Mouse (Mus musculus) thymus, postnatal 4 days (tissue): Measurements from ENCODE around the gene Tuba1b.
"Not testable (repeated sequence)": the region's sequence is repeated elsewhere in the genome, so short reads cannot be mapped to it uniquely, and the experiment has no call there.

Source experiments
- DNase-seq: peaks from one replicate; pipeline ENCODE4 v3.0.0; 2021

Gene Tuba1b

DNA sequence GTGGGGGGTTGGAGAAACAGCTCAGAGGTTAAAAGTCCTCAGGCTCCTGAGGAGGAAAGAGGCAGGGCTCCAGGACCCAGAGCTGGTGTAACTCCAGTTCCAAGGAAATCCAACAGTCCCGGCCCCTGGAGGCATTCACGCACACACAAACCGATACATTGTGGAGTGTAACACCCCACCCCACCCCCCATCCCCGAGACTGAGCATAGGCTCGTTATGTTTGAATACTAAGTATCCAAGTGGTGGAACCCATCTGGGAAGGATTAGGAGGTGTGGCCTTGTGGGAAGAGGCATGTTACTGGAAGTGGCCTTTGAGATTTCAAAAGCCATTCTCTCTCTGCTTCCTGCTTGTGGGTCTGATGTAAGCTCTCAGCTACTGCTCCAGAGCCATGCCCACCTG, 12.9 kb downstream of the Tuba1b start:
- no peak for DNase-seq

DNA sequence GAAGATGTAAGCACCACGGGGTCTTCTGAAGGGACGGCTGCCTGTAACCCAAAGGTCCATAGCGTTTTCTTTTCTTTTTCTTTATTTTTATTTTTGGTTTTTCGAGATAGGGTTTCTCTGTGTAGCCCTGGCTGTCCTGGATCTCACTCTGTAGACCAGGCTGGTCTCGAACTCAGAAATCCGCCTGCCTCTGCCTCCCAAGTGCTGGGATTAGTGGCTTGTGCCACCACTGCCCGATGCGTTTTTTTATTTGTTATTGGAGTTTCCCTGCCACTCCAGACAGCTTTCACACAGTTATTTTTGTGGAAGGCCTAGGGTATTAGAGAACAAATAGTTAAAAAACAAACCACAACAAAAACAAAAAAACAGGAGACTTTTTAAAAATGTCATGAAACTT, 15.9 kb downstream of the Tuba1b start:
- DNase-seq, result not testable (repeated sequence)

DNA sequence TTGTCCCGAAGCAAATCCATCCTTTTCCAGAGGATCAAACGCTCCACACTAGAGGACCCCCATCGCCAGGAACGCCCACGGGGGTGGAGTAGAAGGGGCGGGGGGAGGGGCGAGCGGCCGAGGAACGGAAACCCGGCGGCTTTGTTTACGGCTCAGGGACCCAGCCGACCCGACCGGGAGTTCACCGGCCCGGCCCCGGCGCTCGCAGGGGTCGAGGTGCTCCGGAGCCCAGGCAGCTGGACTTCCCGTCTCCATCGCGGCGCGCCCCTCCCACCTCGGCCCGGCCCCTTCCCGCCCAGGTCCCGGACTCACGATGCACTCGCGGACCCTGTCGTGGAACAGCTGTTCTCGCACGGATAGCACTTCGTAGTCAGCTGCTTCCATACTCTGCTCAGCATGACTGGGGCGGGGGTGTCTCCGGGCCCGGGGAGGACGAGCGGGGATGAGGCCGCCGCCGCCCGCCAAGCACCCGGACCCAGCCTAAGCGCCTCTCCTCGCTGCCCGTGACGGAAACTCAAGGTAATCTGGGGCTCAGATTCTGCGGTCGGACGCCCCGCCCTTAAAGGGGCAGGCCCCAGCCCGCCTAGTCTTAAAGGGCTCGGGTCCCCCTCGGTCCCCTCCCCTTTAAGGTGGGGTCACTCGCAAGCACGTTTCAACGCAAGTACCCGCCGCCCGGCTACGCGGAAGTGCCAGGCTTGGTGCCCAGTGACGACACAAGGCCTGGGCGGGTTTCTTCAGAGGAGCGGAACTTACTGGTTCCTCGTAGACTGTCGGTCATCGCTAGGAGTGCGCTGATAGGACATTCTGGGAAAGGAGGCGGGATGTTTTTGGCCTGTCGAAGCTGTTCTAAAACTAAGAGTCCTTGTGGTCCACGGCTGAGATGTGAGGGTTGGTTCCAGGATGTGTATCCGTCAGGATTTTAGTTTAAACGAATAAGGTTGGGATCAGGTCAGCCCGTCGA, 16.5 kb downstream of the Tuba1b start, which contains the start of gene Lmbr1l:
Gene Lmbr1l, minus strand, starts transcription at position 694 of the 961 bp plus-strand sequence.
- peak; percentile 96 for DNase-seq

DNA sequence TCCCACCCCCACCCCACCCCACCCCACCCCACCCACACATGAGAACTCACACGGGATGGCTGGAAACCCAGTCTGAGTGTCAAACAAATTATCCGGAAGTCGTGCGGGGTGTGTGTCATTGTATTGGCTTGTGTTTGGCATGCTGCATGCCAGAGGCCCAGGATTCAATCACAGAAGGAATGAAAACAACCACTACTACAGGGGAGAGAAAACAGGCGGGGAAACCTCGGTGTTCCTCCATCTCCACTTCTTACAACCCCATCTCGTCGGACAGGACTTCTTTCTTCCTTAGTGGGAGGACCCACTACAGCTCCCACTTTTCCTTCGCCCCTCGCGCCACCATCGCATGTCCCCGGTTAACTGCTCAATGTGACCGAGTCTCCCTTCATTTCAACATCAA, 17.3 kb downstream of the Tuba1b start:
- DNase-seq, result no peak

- no peak for DNase-seq
Measured at GRCm38 (mm10) chr15:98916016-98916415, 18.3 kb downstream of the Tuba1b start.

GRCm38 (mm10) chr15:98914903-98915302, 19.5 kb downstream of the Tuba1b start:
- DNase-seq, result no peak

- peak; percentile 76 for DNase-seq
Measured at GRCm38 (mm10) chr15:98904692-98905091, 29.7 kb downstream of the Tuba1b start.

- no peak for DNase-seq
Measured at GRCm38 (mm10) chr15:98902600-98902999, 31.8 kb downstream of the Tuba1b start.

DNA sequence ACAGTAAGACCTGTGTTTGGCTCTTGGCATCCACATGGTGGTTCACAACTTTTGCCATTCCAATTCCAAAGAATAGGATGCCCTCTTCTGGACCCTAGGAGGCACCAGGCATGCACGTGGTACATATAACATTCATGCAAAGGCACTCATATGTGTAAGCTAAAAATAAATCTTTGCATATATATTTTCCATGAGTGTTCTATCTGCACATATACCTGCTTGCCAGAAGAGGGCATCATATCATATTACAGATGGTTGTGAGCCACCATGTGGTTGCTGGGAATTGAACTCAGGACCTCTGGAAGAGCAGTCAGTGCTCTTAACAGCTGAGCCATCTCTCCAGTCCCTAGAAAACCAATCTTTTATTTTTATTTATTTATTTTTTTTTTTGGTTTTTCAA, 32.8 kb downstream of the Tuba1b start:
- DNase-seq, result no peak

DNA sequence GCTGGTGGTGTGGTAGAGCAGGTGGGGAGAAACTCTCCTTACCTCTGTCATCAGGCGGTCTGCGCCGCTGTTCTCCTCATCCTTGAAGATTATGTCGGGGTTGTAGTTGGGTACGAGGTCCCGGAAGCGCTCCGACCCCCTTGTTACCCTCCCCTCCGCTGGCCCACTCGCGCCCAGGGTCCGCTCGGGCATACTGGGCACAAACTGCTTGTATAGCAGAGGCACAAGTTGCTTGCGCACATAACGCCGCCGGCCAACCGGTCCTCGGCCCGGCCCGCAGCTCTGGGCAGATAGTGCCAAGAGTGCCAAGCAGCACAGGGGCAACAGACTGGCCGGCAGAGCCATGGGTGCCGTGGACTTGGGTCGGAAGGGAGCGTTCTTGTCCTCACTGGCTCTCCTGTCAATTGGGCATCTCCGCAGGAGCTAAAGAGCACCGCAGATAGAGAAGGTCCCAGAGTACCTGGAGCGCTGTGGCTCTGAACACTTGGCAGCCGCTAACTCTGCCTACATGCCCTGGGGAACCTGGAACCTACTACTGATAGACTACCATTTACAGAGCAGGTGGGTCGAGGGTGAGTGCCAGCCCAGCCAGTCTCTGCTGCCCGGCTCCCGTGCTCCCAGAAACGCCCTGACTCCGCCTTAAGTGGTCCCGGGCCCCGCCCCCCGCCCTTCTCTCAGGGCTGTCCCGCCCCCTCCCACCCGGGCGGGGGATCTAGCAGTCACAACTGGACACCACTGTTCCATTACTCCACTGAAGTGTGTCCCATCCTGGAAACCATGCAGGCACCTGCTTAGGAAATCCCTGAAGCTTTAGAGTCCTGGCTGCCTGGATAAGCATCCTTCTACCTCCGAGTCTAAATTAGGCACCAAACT, 36.2 kb downstream of the Tuba1b start, which contains the start of gene Dhh:
Gene Dhh, minus strand, starts transcription at position 613 of the 873 bp plus-strand sequence.
- DNase-seq, result peak; percentile 16

- DNase-seq, result no peak
Measured at GRCm38 (mm10) chr15:98897495-98897894, 36.9 kb downstream of the Tuba1b start.

- DNase-seq, result peak; percentile 42
Measured at GRCm38 (mm10) chr15:98895635-98896589, 38.5 kb downstream of the Tuba1b start.

- peak; percentile 16 for DNase-seq
Measured at GRCm38 (mm10) chr15:98894746-98895634, 39.4 kb downstream of the Tuba1b start.

- DNase-seq, result peak; percentile 62
Measured at GRCm38 (mm10) chr15:98893940-98894745, 40.2 kb downstream of the Tuba1b start, which contains the start of gene Rhebl1. TSS of gene Rhebl1 (minus strand) at chr15:98894540.

DNA sequence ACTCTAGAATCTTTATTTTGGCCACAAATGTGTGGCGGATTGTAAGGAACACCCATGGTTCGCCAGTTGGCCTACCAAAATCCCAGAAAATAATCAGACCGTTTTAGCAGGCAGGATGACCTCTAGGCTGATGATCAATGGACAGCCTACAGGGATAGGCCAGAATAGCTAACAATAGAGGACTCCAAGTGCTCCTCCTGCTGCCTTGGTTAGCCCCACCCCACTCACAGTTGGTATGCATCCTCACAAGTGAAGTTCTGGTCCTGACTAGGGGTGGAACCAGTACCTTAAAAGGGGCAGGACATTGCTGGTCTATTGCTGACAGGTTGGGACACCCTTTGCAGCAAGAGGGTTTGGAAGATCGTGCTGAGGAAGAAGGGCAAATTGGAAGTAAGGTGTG, 41.3 kb downstream of the Tuba1b start:
- DNase-seq, result no peak

DNA sequence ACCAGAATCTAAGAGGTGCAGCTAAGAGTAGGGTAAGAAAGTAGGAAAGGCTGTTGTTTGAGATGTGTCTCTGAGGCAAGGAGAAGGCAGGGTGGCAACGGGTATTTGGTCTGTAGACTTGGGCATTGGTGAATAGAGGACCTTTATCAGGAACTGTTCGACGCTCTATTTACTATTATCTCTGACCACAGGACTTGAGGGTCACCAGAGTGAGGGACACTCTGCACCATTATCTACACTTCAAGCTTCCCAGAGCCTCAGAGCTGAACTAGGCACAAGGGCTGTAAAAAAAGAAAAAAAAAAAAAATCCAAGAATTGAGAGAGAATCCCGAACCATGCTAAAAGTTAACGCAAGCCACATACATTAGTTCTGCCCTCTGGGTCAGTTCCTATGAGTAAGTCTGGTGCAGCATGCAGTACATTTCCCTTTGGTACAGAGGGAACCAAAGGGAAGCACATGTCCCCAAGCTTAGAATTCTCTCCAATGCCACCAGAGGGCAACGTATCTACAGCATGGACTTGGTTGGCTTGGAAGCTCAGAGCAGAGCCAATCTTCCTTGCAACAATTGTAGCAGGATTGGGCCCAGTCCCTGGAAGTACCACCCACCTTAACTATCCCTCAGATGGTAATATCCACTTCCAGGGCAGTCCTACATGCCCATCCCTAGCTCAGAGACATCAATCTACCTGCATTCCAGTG, 42.3 kb downstream of the Tuba1b start:
- peak; percentile 50 for DNase-seq

DNA sequence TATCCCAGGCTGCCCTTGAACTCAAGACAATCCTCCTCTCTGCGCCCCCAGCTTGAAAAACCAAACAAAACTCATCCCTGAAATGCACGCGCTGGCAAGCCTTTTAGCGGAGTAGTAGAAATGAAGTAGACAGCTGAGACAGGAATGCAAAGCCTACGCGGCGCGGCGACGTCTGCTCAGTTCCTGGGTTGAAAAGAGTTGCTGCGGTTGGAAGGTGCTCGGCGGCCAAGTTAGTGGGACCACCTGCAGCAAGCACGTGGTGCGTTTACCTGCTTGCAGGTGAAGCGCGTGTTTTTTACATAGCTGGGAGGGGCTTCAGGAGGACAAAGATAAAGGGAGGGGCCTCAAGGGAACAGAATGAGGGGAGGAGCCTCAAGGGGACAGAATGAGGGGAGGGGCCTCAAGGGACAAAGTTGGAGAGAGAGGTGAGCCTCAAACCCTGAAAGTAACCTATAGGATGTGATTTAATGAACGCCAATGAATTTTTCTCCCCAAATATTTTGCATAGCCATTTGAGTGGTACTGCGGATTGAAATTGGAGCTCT, 43.1 kb downstream of the Tuba1b start:
- peak; percentile 53 for DNase-seq

GRCm38 (mm10) chr15:98887526-98887925, 46.8 kb downstream of the Tuba1b start:
- no peak for DNase-seq
